Mouse (Mus musculus): ENCODE results near the gene Col5a2. TPM values are rescaled to one million over a fixed set of nuclear protein-coding genes. Genes with fewer than 3 reads are reported as not detected.

The Col5a2 gene
- total RNA-seq (2023): 2.1 and 2.2 TPM in 2 replicates

DNA sequence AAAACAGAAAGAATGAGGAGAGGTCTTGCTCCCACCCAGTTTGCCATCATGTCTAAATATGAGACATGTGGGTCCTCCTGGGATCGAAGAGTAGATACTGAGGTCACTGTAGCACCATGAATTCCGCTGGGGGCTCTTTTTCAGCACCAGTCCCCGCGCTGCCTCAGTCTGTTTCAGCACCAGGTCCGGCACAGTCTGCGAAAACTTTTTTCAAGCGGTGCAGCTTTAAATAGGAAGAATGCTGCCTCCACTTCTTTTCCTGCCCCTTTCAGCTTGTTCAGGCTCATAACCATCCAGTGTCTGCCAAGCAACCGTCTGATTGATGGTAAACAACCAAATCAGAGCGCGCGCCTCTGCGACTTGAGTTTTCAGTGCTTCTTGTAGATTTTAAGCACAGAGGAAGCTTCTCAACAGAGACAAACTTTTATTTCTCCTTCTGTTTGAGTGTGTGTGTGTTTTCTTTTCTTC, at the start of gene Col5a2:
TSS of gene Col5a2 (minus strand) at position 418 of the 468 bp plus-strand sequence.

Other genes starting within 250 kb of the Col5a2 start
- gene Col3a1, start 191.7 kb downstream of the Col5a2 start, total RNA-seq (2023): 0.41 and 1.1 TPM in 2 replicates

Measured in neutrophil, adult 65 days (primary cell).